Comparison of ENCODE assay signal across 8 mouse cellular contexts in the genomic region with DNA sequence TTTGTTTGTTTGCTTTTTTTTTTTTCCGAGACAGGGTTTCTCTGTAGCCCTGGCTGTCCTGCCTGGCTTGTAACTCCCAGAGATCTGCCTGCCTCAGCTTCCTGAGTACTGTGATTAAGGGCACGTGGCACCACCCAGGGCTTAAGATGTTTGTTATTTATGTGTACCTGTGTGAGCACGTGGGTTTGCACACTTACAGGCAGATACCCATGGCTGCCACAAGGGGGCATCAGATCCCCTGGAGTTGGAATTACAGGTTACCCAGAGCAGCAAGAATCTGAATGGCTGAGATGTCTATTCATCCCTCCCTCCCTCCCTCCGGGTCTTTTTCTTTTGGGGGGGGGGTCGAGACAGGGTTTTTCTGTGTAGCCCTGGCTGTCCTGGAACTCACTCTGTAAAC. TPM values are rescaled to one million over a fixed set of nuclear protein-coding genes. Genes with fewer than 3 reads are reported as not detected.
DNase-seq lines count a peak whose midpoint lies in the region; ATAC-seq lines count a peak whose summit lies in the region.

No protein-coding gene starts in this region.

- H3K9ac ChIP-seq in neural tube, embryonic 15.5 days (replicated peaks): no peak overlapping the region

- peak; percentile 17 for DNase-seq in cerebellum, adult 11 months
- DNase-seq in neural tube, embryonic 10.5 days (ENCODE audit: extremely low spot score, low spot score): peak; percentile 22
- peak; percentile 27 for DNase-seq in cerebellum, adult 8-10 months
- DNase-seq in induced T-regulatory cell, adult 2 months (ENCODE audit: low read depth): peak; percentile 71
- peak; percentile 47 for DNase-seq in lung, postnatal 25 days (ENCODE audit: low spot score)
- peak; percentile 41 for DNase-seq in testis, postnatal 10 days (ENCODE audit: low spot score)

- no peaks in the 10 kb centered on the region; the same call in 1 of the 2 replicates for H3K27me3 ChIP-seq in neural tube, embryonic 15.5 days (replicated peaks)

- WGBS in neural tube, embryonic 15.5 days: 58% methylated on average over 5 of the region's 5 CpGs

- no peaks in the 10 kb centered on the region for H3K4me1 ChIP-seq in neural tube, embryonic 15.5 days

- no peak overlapping the region for H3K4me2 ChIP-seq in neural tube, embryonic 15.5 days

- no peak overlapping the region for H3K27ac ChIP-seq in neural tube, embryonic 15.5 days (replicated peaks)

- no peak for ATAC-seq in cerebellum, adult (ENCODE audit: insufficient number of reproducible peaks, low FRiP score, low TSS enrichment)
- ATAC-seq in neural tube, embryonic 15.5 days (ENCODE audit: low FRiP score): no peak

- H3K4me3 ChIP-seq in neural tube, embryonic 15.5 days (replicated peaks): no peak overlapping the region

- 0 out of 2 replicates have a peak, but pooled peaks cover 5% of the 10 kb centered on the region for H3K36me3 ChIP-seq in neural tube, embryonic 15.5 days

- no peaks in the 10 kb centered on the region for H3K9me3 ChIP-seq in neural tube, embryonic 15.5 days (replicated peaks)

RNA-seq across cellular contexts. Expression of gene Prps1, which starts 22.8 kb away (rescaled TPM):
- polyA plus RNA-seq in neural tube, embryonic 15.5 days (2015; fragmentation: Nextera tagmentation; extraction: Ambion mirVana): 87.2 and 88.0 TPM in 2 replicates

Comparison
In these comparisons a context has a peak if more than half of its experiments do, and no peak if none do; other contexts are left out.
1. DNase-seq: peak in every context shown above with its lines; median percentile 71 in induced T-regulatory cell, adult 2 months; 47 in lung, postnatal 25 days; 41 in testis, postnatal 10 days; 27 in cerebellum, adult 8-10 months; 22 in neural tube, embryonic 10.5 days; 17 in cerebellum, adult 11 months.